Mouse (Mus musculus) skeletal muscle tissue, adult 2 months (tissue): ENCODE measurements around the gene Pcbp4.
A peak's percentile ranks its signal among the peaks of the same experiment; 100 is the strongest.

Experiments
- DNase-seq: peaks from one replicate; pipeline ENCODE4 v3.0.0-alpha.2; 2012; ENCODE audit warnings: low read depth, low spot score

The Pcbp4 gene

DNA sequence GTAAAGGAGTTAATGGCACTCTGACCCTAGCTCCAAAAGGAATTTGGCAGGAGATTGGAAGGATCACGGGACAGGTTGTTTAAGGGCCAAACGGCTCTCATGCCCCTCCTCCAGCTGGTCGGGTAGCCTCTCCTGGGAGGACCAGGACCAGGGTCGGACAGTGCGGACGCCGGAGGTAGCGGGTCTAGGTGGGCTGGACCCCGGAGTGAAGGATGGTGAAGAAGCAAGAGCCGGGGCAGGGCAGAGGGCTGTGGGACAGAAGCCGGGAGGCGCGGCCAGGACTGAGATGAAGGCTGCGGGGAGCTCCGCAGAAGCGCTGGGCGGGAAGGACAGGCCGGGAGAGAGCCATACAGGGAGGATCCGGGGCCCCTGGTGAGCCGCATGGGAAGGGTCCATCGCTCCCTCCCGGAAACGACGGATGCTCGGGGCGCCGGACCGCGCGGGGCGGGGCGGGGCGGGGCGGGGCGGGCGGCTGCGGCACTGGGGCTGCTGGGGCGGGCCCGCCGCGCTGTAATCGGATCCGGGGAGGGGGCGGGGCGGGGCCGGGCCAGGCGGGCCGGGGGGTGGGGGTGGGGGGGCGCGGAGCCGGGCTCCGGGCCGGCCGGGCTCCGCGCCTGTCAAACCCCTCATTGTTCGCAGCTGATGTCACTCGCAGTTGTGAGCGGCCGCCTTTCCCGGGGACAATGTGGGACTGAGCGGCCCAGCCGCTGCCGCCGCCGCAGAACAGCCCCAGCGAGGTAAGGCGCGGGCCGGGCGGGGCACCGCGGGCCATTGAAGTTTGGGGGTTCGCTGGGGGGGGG lies at the start of gene Pcbp4:
Pcbp4 (plus strand) TSS at position 21 of the 800 bp plus-strand sequence.
- DNase-seq = no peak

DNA sequence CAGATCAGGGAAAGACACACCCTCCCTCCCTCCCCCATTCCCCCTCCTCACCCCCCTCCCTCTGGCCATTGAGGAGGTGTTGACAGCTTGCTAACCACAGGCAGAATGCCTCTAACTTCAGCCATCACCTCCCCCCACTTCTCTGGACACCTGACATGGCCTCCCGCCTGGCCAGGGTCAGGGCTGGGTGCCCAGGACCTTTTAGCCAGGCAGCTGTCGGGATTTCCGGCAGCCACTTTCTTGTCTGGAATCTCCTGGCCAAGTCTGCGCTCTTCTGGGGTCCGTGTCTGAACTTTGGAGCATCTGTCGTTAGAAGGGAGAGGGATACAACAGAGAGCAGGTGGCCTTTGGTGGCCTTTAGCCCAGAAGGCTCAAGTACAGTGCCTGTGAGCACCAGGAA lies 47.8 kb upstream of the Pcbp4 start:
- peak; percentile 90 for DNase-seq

DNA sequence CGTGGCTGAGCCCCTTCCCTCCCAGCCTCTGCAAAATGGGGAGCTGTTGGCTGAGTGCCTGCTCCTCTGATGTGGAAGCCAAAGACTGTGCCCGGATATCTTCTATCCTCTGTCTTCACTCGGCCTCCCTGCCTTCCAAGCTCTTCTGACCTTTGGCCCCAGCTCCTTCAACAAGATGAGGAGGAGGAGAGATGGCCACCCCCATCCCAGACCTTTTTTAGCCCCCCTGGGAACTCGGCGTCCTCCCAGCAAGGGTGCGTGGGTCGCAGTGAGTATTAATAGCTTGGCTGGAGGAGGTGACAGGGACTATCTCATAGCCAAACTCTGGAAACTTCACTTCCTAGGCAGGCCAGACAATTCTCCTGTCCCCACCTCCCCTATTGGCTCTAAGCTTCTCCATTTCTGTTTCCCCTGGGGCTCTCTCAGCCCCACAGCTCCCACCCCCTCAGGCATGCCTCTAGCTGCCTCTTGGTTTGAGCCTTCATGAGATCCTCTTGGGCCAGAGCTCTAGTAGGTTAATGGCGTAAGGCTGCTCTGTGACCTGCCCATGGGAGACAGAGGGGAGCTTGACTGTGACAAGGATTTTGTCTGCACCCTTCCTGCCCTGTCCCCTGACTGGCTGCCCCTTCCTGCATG lies 46.5 kb upstream of the Pcbp4 start:
- DNase-seq = peak; percentile 82

GRCm38 (mm10) chr9:106409096-106409495 lies 44.0 kb upstream of the Pcbp4 start:
- DNase-seq = no peak

DNA sequence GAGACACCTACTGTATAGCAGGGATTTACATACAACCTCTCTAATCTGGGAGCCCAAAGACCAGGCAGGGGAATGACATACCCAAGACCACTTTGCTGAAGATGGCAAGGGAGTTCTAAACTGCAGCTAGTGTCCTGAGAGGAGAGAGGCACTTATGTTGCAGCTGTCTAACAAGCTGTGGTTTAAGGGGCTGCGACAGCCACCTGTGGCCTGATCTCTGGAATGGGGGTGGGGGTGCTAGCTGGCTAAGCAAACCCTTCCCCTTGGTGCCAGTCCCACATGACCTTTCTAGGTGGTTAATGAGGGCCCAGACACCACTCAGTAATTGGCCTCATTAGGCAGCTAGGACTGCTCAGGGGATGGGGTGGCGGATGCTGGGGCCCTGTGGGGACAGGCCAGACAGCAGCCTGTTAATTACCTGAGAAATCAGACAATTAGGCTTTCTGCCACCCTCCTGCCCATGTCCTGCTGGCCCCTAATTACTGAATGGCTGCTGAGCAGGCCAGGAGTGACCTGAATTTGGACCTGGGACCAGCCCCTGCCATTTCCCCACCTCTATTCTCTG lies 42.9 kb upstream of the Pcbp4 start:
- DNase-seq = no peak

GRCm38 (mm10) chr9:106411091-106411594 lies 41.9 kb upstream of the Pcbp4 start:
- peak; percentile 83 for DNase-seq

- DNase-seq = no peak
These were observed 41.4 kb upstream of the Pcbp4 start for GRCm38 (mm10) chr9:106411729-106412128.

- no peak for DNase-seq
These were observed 40.9 kb upstream of the Pcbp4 start for GRCm38 (mm10) chr9:106412210-106412609.

DNA sequence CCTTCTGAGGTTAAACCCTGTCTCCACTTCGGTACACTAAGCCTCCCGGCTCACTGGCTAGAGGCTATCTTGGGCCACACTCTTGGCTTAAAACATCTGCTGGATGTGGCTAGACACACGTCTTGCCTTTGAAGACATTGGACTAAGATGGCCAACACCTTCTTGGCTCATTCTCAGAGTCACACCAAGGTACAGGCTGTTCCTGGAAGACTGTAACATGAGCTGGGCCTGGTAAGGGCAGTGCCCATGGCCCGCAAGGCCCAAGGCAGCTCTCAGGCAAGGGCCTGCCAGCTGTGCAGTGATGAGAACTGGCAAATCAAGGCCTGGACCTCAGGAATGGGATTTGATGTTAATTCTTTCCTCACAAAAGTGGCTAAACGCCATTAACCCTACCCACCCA lies 39.5 kb upstream of the Pcbp4 start:
- peak; percentile 94 for DNase-seq

- no peak for DNase-seq
These were observed 36.3 kb upstream of the Pcbp4 start for GRCm38 (mm10) chr9:106416826-106417225.

GRCm38 (mm10) chr9:106417841-106418625 lies 35.1 kb upstream of the Pcbp4 start:
- peak; percentile 56 for DNase-seq

- no peak for DNase-seq
These were observed 32.5 kb upstream of the Pcbp4 start for GRCm38 (mm10) chr9:106420608-106421007.

- no peak for DNase-seq
These were observed 31.8 kb upstream of the Pcbp4 start for GRCm38 (mm10) chr9:106421033-106421864.

DNA sequence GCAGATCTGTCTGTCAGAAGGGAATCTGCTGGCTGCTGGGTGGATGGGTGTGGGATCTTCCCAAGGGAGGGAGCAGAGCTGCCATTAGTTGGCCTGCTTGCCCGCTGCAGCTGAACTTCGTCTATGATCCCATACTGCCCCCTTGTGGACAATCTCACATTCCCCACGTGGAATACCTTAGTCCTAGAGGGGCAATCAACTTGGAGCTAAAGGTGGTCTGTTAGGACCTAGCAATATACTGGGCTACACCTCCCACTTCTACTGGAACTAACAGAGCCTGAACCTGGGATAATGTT lies 31.3 kb upstream of the Pcbp4 start:
- peak; percentile 83 for DNase-seq

DNA sequence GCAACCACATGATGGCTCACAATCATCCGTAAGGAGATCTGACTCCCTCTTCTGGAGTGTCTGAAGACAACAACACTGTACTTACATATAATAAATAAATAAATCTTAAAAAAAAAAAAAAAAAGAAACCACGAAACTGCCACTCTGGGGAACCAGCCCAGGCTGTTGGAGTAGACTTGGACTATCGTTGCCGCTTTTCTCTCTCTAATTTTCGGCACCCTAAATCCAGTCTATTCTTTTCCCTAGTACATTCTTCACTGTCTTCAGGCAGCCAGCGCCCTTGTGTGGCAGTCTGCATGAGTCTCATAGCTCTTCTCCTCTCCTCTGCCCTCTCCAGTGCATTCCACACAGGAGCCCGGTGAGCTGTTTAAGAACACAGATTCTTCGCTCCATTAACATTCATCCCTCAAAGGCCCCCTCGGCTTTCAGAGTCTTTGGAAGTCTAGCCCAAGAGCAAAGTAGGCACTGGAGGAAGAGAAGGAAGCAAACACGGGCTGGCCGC lies 24.3 kb upstream of the Pcbp4 start:
- no peak for DNase-seq

DNA sequence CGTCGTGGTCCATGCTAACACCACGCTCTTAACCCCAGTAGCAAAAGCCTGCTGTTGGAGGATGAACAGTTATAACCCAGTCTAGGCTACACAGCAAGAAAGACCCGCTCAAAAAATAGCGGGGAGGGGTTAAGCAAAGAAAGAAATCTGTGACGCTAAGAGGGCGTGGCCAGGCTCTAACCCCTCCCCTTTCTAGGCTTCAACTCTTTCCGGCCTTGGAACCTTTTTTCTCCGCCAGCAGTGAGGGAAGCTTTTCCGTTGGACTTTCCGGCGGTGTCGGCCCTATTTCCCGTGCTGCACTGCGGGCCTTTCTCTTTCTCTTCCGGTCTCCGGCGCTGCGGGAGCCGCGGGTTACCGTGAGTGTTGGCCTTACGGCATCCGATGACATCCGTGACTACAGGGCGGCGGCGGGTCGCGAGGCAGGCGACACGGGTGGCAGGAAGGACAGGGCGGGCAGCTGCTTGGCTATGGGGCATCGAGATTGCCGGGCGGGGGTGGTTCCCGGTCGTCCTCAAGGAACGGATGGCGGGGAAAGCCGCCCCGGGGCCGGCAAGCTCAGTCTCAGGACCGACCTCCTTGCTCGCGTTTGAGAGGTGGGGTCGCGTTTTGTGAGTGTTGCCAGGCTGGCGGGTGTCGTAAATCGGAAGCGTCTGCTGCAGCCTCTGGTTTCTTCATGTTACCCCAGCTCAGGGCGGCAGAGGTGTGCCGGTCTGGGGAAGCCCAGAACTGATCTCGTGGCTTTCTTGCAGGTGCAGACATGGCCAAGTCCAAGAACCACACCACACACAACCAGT lies 23.7 kb upstream of the Pcbp4 start, which contains the start of gene Rpl29:
Rpl29 (plus strand) TSS at position 234 of the 794 bp plus-strand sequence.
- DNase-seq = peak; percentile 93

DNA sequence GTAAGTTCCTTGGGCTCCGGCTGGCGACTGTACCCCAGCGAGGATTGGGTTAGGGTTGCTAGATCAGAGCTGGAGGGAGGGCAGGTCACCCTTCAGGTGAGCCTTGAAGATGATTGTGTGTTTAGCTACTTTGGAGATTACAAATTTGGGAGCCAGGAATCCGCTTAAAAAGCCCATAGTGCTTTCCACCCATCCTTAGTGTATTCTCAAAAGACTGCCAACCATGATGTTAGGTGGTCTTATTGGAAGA lies 23.2 kb upstream of the Pcbp4 start:
- no peak for DNase-seq

GRCm38 (mm10) chr9:106433389-106433788 lies 19.7 kb upstream of the Pcbp4 start:
- no peak for DNase-seq

- DNase-seq = no peak
These were observed 16.5 kb upstream of the Pcbp4 start for GRCm38 (mm10) chr9:106436566-106436965.

- DNase-seq = no peak
These were observed 10.4 kb upstream of the Pcbp4 start for GRCm38 (mm10) chr9:106442680-106443079.
